Mouse (Mus musculus) hindbrain, embryonic 15.5 days (tissue): ENCODE results near the gene Eif2s3x. TPM values are rescaled to one million over a fixed set of nuclear protein-coding genes. Genes with fewer than 3 reads are reported as not detected.

ENCODE experiments used
- ATAC-seq: fragments of 200-750 bp; cut with Nextera tagmentation; 2 replicates; pipeline ENCODE4 v1.8.0; 2017; ENCODE audit warnings: low read depth, moderate number of reproducible peaks, moderate TSS enrichment; ENCODE audit not compliant: low FRiP score
- H3K27ac ChIP-seq: fragments of 300-500 bp; sonication (generic); replicated peaks from 2 replicates; pipeline ENCODE4 v1.5.1; 2015; ENCODE audit warnings: mild to moderate bottlenecking, inconsistent platforms
- H3K27me3 ChIP-seq: fragments of 300-500 bp; sonication (generic); 2 replicates; pipeline ENCODE4 v1.6.1; 2015; ENCODE audit warnings: control low read depth, inconsistent platforms
- H3K36me3 ChIP-seq: fragments of 300-500 bp; sonication (generic); 2 replicates; pipeline ENCODE4 v1.6.1; 2015; ENCODE audit warnings: control low read depth, inconsistent platforms
- H3K4me1 ChIP-seq: fragments of 300-500 bp; sonication (generic); replicated peaks from 2 replicates; pipeline ENCODE4 v1.6.1; 2015; ENCODE audit warnings: control low read depth, inconsistent platforms
- H3K4me2 ChIP-seq: fragments of 300-500 bp; sonication (generic); 2 replicates; pipeline ENCODE4 v1.6.1; 2015; ENCODE audit warnings: moderate library complexity, mild to moderate bottlenecking, inconsistent platforms
- H3K4me3 ChIP-seq: fragments of 300-500 bp; sonication (generic); 2 replicates; pipeline ENCODE4 v1.5.1; 2015; ENCODE audit warnings: mild to moderate bottlenecking, inconsistent platforms
- H3K9ac ChIP-seq: fragments of 300-500 bp; sonication (generic); 2 replicates; pipeline ENCODE4 v1.6.1; 2015; ENCODE audit warnings: inconsistent platforms
- H3K9me3 ChIP-seq: fragments of 300-500 bp; sonication (generic); 2 replicates; pipeline ENCODE4 v1.6.1; 2016; ENCODE audit warnings: control low read depth, inconsistent platforms
- WGBS: fragments of 180-500 bp; shearing (Covaris S2); methylation state at CpG from one replicate; pipeline ENCODE4 v1.1.7; 2015; 5-methylcytosine and 5-hydroxymethylcytosine counted together
- polyA plus RNA-seq: library from polyadenylated mRNA; unstranded; fragments of >200 nt; fragmentation: Nextera tagmentation; extraction: Ambion mirVana; gene quantifications from 2 replicates; pipeline ENCODE4 v1.2.1, GENCODE M21; 2015

Gene Eif2s3x
- polyA plus RNA-seq, 1 experiment from 2014 or later: 82.4 TPM

DNA sequence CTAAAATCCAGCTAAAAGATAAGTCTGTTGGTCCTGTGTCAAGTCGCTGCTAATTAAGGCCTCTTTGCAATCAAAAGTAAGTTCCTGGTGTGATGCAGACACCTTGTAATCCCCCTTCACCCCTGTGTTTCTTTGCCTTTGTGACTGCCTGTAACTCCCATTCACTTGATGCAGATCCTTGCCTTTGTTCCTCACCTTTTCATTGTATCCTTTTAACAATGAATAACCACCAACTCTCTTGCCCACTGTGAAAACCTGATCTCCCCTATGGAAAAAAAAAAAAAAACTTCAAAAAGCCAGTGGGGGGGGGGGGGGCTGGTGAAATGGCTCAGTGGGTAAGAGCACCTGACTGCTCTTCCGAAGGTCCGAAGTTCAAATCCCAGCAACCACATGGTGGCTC lies 28.8 kb downstream of the Eif2s3x start:
- Histone ChIP-seq H3K36me3 (no peaks in the 10 kb centered on the region), H3K4me1 (no peaks in the 10 kb centered on the region), H3K4me3 (no peak overlapping the region), H3K4me2 (no peak overlapping the region), H3K27me3 (peaks cover 14% of the 10 kb centered on the region), H3K27ac (no peak overlapping the region), H3K9me3 (no peaks in the 10 kb centered on the region), H3K9ac (no peak overlapping the region)
- WGBS: 32% methylated on average over 3 of the region's 3 CpGs
- no peak for ATAC-seq

DNA sequence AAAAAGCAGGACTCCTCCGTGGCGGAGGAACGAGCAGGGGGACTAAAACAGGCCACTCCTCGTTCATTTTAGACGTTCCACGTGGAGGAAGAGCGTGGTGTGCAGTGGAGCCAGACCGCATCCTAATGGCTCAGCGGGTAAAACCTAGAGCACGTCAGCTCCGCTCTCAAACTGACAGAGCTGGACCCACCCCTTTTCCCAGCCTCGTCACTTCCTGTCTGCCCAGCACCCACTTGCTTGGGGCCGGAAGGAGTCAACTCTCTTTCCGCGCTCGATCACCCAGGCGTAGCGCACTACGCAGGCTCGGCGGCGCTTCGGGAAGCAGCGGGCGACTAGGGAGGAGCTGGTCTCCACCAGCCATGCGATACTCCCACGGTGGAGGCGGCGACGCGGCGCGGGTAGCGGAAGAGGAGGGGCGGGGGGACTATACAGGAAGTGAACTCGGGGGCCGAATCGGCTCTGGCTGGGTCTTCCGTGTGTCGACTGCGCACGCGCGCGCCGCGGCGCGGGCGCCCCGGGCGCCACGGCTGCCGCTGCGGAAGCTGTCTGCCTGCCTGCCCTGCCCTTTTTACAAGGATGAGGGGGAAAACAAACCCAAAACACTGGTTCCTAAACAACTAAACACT lies 34.8 kb downstream of the Eif2s3x start:
- WGBS: under 1% methylated on average over 45 of the region's 55 CpGs
- Histone ChIP-seq H3K4me1 (peaks cover 9% of the 10 kb centered on the region; the same call in 1 of the 2 replicates), H3K4me3 (peak overlapping the region; percentile 47), H3K27me3 (peaks cover 28% of the 10 kb centered on the region), H3K9me3 (no peaks in the 10 kb centered on the region), H3K9ac (peak overlapping the region; percentile 35), H3K36me3 (no peaks in the 10 kb centered on the region), H3K27ac (peak overlapping the region; percentile 96), H3K4me2 (peak overlapping the region; percentile 56)
- ATAC-seq: peak; percentile 99

DNA sequence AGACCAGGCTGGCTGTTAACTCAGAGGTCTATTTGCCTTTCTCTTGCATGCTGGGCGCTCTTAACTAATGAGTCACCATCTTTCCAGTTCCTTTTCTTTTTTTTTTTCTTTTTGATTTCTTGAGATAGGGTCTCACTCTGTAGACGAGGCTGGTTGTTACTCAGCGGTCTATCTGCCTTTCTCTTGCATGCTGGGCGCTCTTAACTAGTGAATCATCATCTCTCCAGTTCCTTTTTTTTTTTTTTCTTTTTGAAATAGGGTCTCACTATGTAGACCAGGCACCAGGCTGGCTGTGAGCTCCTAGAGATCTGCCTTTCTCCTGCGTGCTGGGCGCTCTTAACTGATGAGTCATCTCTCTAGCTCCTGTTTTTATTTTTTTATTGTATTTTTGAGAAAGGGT lies 43.3 kb downstream of the Eif2s3x start:
- H3K27me3 ChIP-seq: peaks cover 49% of the 10 kb centered on the region; the same call in 1 of the 2 replicates
- no peak overlapping the region for H3K9ac ChIP-seq
- H3K9me3 ChIP-seq: no peaks in the 10 kb centered on the region
- H3K4me2 ChIP-seq: no peak overlapping the region
- no peaks in the 10 kb centered on the region for H3K4me1 ChIP-seq
- WGBS: 82% methylated on average over 6 of the region's 6 CpGs
- no peak for ATAC-seq
- no peak overlapping the region for H3K27ac ChIP-seq
- H3K4me3 ChIP-seq: no peak overlapping the region
- H3K36me3 ChIP-seq: no peaks in the 10 kb centered on the region

DNA sequence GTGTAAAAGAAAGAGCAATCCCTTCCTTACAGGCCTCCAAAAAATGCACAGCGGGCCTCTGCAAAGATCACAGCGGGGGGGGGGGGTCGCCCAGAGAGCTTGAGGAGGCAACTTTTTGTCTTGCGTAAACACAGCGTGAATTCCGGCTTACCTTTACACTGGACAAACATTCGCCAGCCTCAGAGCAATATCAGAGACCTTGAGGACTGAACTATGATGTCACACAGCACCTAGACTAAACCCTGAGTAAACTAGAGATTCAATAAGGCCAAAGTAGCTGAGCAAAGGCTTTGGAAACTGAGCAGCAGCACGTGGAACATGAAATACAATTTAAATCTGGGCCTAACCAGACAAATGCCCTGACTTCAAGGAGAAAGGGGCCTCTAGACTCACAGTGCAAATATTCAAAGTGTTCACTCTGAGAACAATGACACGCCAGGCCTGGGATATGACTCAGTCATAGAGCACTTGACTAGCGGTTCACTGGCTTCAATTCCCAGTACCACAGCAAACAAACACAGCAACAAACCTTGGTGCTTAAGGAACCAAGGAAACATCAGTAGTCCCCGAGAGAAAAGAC lies 60.3 kb downstream of the Eif2s3x start:
- no peak overlapping the region for H3K9ac ChIP-seq
- H3K9me3 ChIP-seq: no peaks in the 10 kb centered on the region
- H3K36me3 ChIP-seq: no peaks in the 10 kb centered on the region
- no peak overlapping the region for H3K4me3 ChIP-seq
- 31% methylated on average over 11 of the region's 11 CpGs for WGBS
- no peak overlapping the region for H3K4me2 ChIP-seq
- no peak overlapping the region for H3K27ac ChIP-seq
- no peak for ATAC-seq
- no peaks in the 10 kb centered on the region for H3K4me1 ChIP-seq
- H3K27me3 ChIP-seq: peaks cover 67% of the 10 kb centered on the region

DNA sequence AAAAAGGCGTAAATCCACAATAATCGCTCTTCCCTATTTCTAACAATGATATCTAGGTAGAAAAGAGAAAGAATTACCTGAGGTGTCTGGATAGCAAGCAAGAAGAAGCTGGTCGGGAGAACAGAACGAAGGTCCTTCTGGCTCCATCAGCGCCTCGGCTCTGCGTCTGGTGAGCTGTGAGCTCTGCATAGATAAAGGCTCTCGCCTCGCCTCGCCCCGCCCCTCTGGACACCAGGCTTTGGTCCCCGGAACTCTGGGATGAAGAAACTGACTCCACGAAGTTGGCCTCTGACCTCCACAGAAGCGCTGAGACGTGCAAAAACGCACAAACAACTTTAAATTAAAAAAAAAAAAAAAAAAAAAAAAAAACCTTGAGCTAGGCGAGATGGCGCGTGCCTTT lies 62.2 kb downstream of the Eif2s3x start:
- Histone ChIP-seq H3K4me3 (no peak overlapping the region), H3K4me2 (no peak overlapping the region), H3K27me3 (peaks cover 70% of the 10 kb centered on the region), H3K9ac (no peak overlapping the region), H3K36me3 (no peaks in the 10 kb centered on the region), H3K4me1 (no peaks in the 10 kb centered on the region), H3K27ac (no peak overlapping the region), H3K9me3 (no peaks in the 10 kb centered on the region)
- 82% methylated on average over 19 of the region's 19 CpGs for WGBS
- ATAC-seq: no peak

DNA sequence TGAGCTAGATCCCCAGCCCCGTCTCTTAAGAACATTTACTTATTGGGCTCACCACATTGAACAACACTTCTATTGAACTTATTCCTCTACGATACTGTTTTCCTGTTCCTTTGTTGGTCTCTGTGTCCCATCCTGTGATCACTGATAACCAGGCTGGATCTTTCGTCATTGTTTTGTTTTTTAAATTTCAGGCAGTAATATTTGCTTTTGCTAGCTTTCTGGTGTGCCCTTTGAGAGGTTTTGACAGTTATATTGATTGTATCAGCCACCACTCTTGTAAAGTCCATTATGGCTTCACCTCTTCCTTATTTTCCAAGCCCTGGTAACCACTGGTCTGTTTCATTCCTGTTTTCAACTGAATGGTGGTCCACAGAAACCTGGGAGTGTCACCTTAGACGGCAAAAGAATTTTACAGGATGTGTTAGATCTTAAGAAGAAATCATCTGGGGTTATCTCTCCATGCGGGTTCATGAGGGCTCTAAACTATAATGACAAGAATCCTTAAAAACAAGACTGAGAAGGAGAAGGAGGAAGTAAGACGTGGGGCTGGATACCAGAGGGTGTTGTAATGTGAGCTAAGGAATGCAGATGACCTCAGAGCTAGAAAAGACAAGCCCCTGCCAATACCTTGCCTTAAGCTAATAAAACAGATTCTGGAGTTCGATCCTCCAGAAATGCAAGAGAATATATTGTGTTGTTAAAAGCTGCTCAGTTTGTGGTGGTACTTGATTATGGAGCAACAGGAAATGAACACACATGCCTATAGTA lies 70.5 kb downstream of the Eif2s3x start:
- WGBS: 83% methylated on average over 7 of the region's 7 CpGs
- Histone ChIP-seq H3K4me2 (no peak overlapping the region), H3K27ac (no peak overlapping the region), H3K27me3 (peaks cover 57% of the 10 kb centered on the region), H3K4me1 (no peaks in the 10 kb centered on the region), H3K4me3 (no peak overlapping the region), H3K9ac (no peak overlapping the region), H3K36me3 (no peaks in the 10 kb centered on the region), H3K9me3 (no peaks in the 10 kb centered on the region)
- ATAC-seq: no peak

DNA sequence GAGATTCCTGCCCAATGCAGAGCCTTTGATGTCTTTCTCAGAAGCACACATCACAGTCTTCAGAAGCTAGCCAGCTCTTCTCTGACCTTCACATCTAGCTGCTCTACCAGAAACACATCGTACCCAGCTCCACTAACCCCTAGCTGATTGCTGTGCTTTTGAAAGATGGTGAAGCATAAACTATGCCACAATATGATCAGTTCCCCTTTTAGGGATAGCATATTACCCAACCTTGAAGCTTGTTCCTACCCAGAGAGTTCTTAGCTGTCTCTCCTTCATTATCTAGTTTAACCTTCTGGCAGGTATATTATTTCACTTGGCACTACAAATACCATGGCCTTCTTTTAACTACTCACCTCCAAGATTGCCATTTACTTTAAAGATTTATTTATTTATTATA lies 72.6 kb downstream of the Eif2s3x start:
- peaks cover 53% of the 10 kb centered on the region for H3K27me3 ChIP-seq
- H3K9me3 ChIP-seq: no peaks in the 10 kb centered on the region
- no peak overlapping the region for H3K9ac ChIP-seq
- WGBS: 87% methylated on average over 1 of the region's 1 CpGs
- no peak overlapping the region for H3K4me3 ChIP-seq
- no peaks in the 10 kb centered on the region for H3K4me1 ChIP-seq
- no peak for ATAC-seq
- H3K4me2 ChIP-seq: no peak overlapping the region
- H3K36me3 ChIP-seq: no peaks in the 10 kb centered on the region
- no peak overlapping the region for H3K27ac ChIP-seq

Other genes starting within 250 kb of the Eif2s3x start
- gene AU015836, start 244.2 kb downstream of the Eif2s3x start, polyA plus RNA-seq: not detected in 2 replicates
- gene Zfx, start 89.2 kb downstream of the Eif2s3x start, polyA plus RNA-seq: 19.2 and 23.3 TPM in 2 replicates
- 9.8 and 10.8 TPM in 2 replicates for gene Klhl15, start 21.7 kb upstream of the Eif2s3x start, polyA plus RNA-seq
- 0.05 and 0.23 TPM in 2 replicates for gene Fam90a1b, start 153.9 kb upstream of the Eif2s3x start, polyA plus RNA-seq
- 120 and 125 TPM in 2 replicates for gene Apoo, start 154.3 kb upstream of the Eif2s3x start, polyA plus RNA-seq